Mouse (Mus musculus) bone marrow macrophage, adult 2 months (primary cell): ENCODE measurements at regions not wholly inside any gene's neighbourhood (a gene's known extent, or its start where the extent isn't known, plus 50 kb on each side); places are given as distances from the start of the nearest gene placed in this dataset.

Experiments used
- CTCF ChIP-seq: IDR thresholded peaks from 2 replicates; pipeline ENCODE4 v1.5.1; 2012; ENCODE audit warnings: low read depth, mild to moderate bottlenecking, low read length, moderate library complexity
- POLR2A ChIP-seq: IDR thresholded peaks from 2 replicates; pipeline ENCODE4 v1.6.1; 2012; ENCODE audit warnings: mild to moderate bottlenecking, low read depth, low read length, borderline replicate concordance

GRCm38 (mm10) chr1:77140906-77141305 lies 374.0 kb downstream of the Epha4 start:
- TF ChIP-seq POLR2A: no peak
- TF ChIP-seq CTCF: no peak
